Mouse (Mus musculus): ENCODE results near the gene Lmf1. TPM values are rescaled to one million over a fixed set of nuclear protein-coding genes. Genes with fewer than 3 reads are reported as not detected.
A peak's percentile ranks its signal among the peaks of the same experiment; 100 is the strongest.

The Lmf1 gene
- polyA plus RNA-seq, 1 experiment from 2014 or later, result 28.2 TPM

DNA sequence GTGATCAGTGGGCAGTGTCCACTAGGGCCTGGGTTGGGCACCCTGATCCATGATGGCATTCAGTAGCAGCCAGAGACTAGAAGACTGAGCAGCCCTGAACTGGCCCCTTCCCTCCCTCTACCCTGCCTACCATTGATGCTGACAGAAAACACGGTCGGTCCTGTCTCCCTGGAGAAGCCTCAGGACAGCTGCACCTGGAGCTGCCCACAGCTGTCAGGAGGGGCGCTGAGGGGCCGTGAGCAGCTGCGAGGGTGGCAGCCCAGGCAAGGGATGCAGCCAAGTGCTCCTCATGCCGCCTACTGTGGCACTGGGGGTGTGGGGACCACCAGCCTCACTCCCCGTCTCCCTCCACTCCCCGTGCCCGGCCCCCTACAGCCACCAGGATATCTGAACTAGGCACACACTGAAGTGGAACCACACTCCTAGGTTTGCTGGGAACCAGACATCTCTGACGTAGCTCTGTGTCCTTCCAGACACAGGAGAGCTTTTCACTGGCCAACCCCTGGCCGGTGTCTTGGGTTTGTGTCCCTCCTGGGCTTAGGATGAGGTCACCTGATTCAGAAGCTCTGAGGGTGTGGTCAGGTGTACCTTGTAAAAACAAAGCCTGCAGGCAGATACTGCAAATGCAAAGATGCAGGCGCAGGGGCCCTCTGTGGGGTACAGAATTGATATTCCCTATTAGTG is 77.4 kb downstream of the Lmf1 start:
- no peaks in the 10 kb centered on the region for H3K4me1 ChIP-seq (ENCODE audit: control insufficient read depth, insufficient read depth, low read depth, low read length)
- WGBS, result 61% methylated on average over 12 of the region's 12 CpGs
- H3K4me3 ChIP-seq (ENCODE audit: low read length), result no peak overlapping the region
- H3K27ac ChIP-seq (ENCODE audit: low read depth, low read length), result no peak overlapping the region
- no peak overlapping the region for H3K4me2 ChIP-seq (ENCODE audit: low read length)
- no peaks in the 10 kb centered on the region for H3K9me3 ChIP-seq (ENCODE audit: control insufficient read depth, low read length)
- no peak overlapping the region for H3K9ac ChIP-seq (ENCODE audit: low read depth, low read length)
- peak; percentile 34; the same call in 1 of the 2 replicates for ATAC-seq
- no peaks in the 10 kb centered on the region for H3K27me3 ChIP-seq (replicated peaks; ENCODE audit: control insufficient read depth, insufficient read depth, low read length)
- no peaks in the 10 kb centered on the region for H3K36me3 ChIP-seq (ENCODE audit: control insufficient read depth, insufficient read depth, low read length)

GRCm38 (mm10) chr17:25656826-25657189 is 77.9 kb downstream of the Lmf1 start:
- no peaks in the 10 kb centered on the region for H3K9me3 ChIP-seq (ENCODE audit: control insufficient read depth, low read length)
- H3K27me3 ChIP-seq (replicated peaks; ENCODE audit: control insufficient read depth, insufficient read depth, low read length), result no peaks in the 10 kb centered on the region
- no peaks in the 10 kb centered on the region for H3K4me1 ChIP-seq (ENCODE audit: control insufficient read depth, insufficient read depth, low read depth, low read length)
- no peak overlapping the region for H3K4me2 ChIP-seq (ENCODE audit: low read length)
- no peak overlapping the region for H3K9ac ChIP-seq (ENCODE audit: low read depth, low read length)
- 27% methylated on average over 3 of the region's 3 CpGs for WGBS
- no peak overlapping the region for H3K27ac ChIP-seq (ENCODE audit: low read depth, low read length)
- H3K36me3 ChIP-seq (ENCODE audit: control insufficient read depth, insufficient read depth, low read length), result no peaks in the 10 kb centered on the region
- H3K4me3 ChIP-seq (ENCODE audit: low read length), result no peak overlapping the region
- peak; percentile 40; the same call in 1 of the 2 replicates for ATAC-seq

DNA sequence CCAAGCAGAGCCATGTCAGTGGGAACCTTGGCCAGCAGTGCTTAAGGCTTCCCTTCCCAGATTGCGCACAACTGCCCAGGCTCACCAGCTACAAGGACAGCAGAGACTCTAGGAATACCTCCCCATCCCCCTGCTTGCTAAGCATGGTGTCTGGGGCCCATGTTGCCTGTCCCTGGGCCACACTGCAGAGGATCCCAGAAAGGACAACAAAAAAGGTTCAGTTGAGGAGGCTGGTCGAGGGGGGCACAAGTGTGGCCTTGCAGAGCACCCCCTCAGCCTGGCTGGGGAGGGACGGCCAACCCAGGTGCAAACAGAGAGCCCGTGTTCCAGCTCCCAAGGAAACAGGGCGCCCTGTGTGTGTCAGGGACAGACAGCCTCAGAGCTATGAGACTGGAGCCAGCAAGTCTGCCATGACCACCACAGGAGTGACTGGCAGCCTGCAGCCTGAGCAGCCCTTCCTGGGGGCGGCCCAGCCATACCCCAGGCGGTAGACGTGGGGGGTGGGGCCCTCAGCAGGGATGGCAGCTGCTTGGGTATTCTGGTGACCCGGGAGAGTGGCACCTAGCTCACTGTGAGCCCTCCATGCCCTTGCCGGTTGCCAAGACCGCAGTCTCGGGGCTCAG is 84.4 kb downstream of the Lmf1 start:
- WGBS, result 34% methylated on average over 12 of the region's 12 CpGs
- Histone ChIP-seq H3K4me1 (ENCODE audit: control insufficient read depth, insufficient read depth, low read depth, low read length) (peaks cover 5% of the 10 kb centered on the region), H3K27me3 (replicated peaks; ENCODE audit: control insufficient read depth, insufficient read depth, low read length) (no peaks in the 10 kb centered on the region), H3K36me3 (ENCODE audit: control insufficient read depth, insufficient read depth, low read length) (no peaks in the 10 kb centered on the region), H3K4me2 (ENCODE audit: low read length) (no peak overlapping the region), H3K27ac (ENCODE audit: low read depth, low read length) (no peak overlapping the region; the same call in 1 of the 2 replicates), H3K4me3 (ENCODE audit: low read length) (no peak overlapping the region), H3K9ac (ENCODE audit: low read depth, low read length) (no peak overlapping the region), H3K9me3 (ENCODE audit: control insufficient read depth, low read length) (no peaks in the 10 kb centered on the region)
- peak; percentile 84 for ATAC-seq

- H3K9me3 ChIP-seq (ENCODE audit: control insufficient read depth, low read length), result no peaks in the 10 kb centered on the region
- no peaks in the 10 kb centered on the region for H3K27me3 ChIP-seq (replicated peaks; ENCODE audit: control insufficient read depth, insufficient read depth, low read length)
- ATAC-seq, result no peak
- peaks cover 7% of the 10 kb centered on the region for H3K4me1 ChIP-seq (ENCODE audit: control insufficient read depth, insufficient read depth, low read depth, low read length)
- H3K36me3 ChIP-seq (ENCODE audit: control insufficient read depth, insufficient read depth, low read length), result no peaks in the 10 kb centered on the region
- no peak overlapping the region for H3K9ac ChIP-seq (ENCODE audit: low read depth, low read length)
- no peak overlapping the region for H3K27ac ChIP-seq (ENCODE audit: low read depth, low read length)
- no peak overlapping the region for H3K4me3 ChIP-seq (ENCODE audit: low read length)
- 84% methylated on average over 6 of the region's 6 CpGs for WGBS
- no peak overlapping the region for H3K4me2 ChIP-seq (ENCODE audit: low read length)
Observed at GRCm38 (mm10) chr17:25665485-25665884, 86.6 kb downstream of the Lmf1 start.

GRCm38 (mm10) chr17:25665891-25666290 is 87.0 kb downstream of the Lmf1 start:
- no peak for ATAC-seq
- no peak overlapping the region for H3K4me2 ChIP-seq (ENCODE audit: low read length)
- H3K9ac ChIP-seq (ENCODE audit: low read depth, low read length), result no peak overlapping the region

DNA sequence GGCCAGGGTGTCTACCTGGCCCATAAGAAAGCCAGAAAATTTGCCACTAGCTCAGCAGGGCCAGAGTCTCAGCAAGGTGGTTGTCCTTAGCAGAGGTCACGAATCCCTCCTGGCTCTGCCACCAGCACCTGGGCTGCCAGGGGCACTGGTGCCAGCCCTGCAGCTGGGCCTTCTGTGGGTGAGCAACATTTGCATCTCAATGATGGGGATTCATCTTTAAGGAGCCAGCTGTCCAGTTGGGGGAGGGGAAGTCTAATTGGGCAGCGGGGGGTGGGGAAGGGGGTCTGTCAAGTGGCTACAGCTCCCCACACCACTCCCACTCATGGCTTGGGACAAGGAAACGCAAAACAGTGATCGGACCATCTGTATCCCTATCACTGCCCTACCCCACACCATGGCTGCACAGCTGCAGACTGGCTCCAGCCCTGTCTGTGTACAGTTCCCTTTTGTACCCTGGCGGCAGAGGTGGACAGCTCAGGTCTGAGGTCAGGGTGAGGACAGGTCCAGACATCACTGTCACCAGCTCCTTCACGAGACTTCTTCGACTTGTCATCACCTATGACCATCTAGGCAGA is 89.7 kb downstream of the Lmf1 start:
- H3K4me3 ChIP-seq (ENCODE audit: low read length), result no peak overlapping the region

More at GRCm38 (mm10) chr17:25665891-25666290, 87.0 kb downstream of the Lmf1 start:
- H3K27ac ChIP-seq (ENCODE audit: low read depth, low read length), result no peak overlapping the region
- H3K4me1 ChIP-seq (ENCODE audit: control insufficient read depth, insufficient read depth, low read depth, low read length), result peaks cover 7% of the 10 kb centered on the region
- no peak overlapping the region for H3K4me3 ChIP-seq (ENCODE audit: low read length)
- no peaks in the 10 kb centered on the region for H3K27me3 ChIP-seq (replicated peaks; ENCODE audit: control insufficient read depth, insufficient read depth, low read length)
- WGBS, result 60% methylated on average over 8 of the region's 8 CpGs
- H3K9me3 ChIP-seq (ENCODE audit: control insufficient read depth, low read length), result no peaks in the 10 kb centered on the region
- no peaks in the 10 kb centered on the region for H3K36me3 ChIP-seq (ENCODE audit: control insufficient read depth, insufficient read depth, low read length)

DNA sequence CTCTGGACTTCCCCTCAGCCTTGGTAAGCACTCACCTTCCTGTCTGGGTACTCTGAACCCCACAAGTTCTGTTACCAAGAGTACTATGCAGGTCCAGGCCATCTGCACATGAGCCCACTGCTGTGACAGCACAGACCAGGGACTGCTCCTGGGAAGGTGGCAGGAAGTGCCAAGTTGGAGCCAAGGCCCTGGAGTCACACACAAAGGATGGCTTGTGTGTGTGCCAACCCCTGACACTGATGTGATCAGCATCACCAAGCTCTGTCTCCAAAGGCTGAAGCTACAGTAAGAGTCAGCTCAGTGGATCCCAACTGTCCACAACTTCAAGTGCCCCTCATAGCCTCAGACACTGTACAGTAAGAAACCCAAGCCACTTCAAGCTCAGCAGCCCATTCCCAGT is 94.1 kb downstream of the Lmf1 start:
- Histone ChIP-seq H3K9ac (ENCODE audit: low read depth, low read length) (no peak overlapping the region), H3K4me3 (ENCODE audit: low read length) (no peak overlapping the region), H3K36me3 (ENCODE audit: control insufficient read depth, insufficient read depth, low read length) (no peaks in the 10 kb centered on the region), H3K27ac (ENCODE audit: low read depth, low read length) (no peak overlapping the region), H3K27me3 (replicated peaks; ENCODE audit: control insufficient read depth, insufficient read depth, low read length) (no peaks in the 10 kb centered on the region), H3K9me3 (ENCODE audit: control insufficient read depth, low read length) (no peaks in the 10 kb centered on the region), H3K4me1 (ENCODE audit: control insufficient read depth, insufficient read depth, low read depth, low read length) (peaks cover 3% of the 10 kb centered on the region; the same call in 1 of the 2 replicates), H3K4me2 (ENCODE audit: low read length) (no peak overlapping the region)
- ATAC-seq, result peak; percentile 79

More for the DNA sequence above, 89.7 kb downstream of the Lmf1 start:
- H3K27me3 ChIP-seq (replicated peaks; ENCODE audit: control insufficient read depth, insufficient read depth, low read length), result no peaks in the 10 kb centered on the region
- H3K9ac ChIP-seq (ENCODE audit: low read depth, low read length), result no peak overlapping the region
- H3K27ac ChIP-seq (ENCODE audit: low read depth, low read length), result no peak overlapping the region
- 48% methylated on average over 7 of the region's 7 CpGs for WGBS
- peaks cover 5% of the 10 kb centered on the region for H3K4me1 ChIP-seq (ENCODE audit: control insufficient read depth, insufficient read depth, low read depth, low read length)
- no peaks in the 10 kb centered on the region for H3K9me3 ChIP-seq (ENCODE audit: control insufficient read depth, low read length)
- 0 out of 2 replicates have a peak, but pooled peaks have one; percentile 21 for ATAC-seq
- H3K36me3 ChIP-seq (ENCODE audit: control insufficient read depth, insufficient read depth, low read length), result no peaks in the 10 kb centered on the region
- no peak overlapping the region for H3K4me2 ChIP-seq (ENCODE audit: low read length)

DNA sequence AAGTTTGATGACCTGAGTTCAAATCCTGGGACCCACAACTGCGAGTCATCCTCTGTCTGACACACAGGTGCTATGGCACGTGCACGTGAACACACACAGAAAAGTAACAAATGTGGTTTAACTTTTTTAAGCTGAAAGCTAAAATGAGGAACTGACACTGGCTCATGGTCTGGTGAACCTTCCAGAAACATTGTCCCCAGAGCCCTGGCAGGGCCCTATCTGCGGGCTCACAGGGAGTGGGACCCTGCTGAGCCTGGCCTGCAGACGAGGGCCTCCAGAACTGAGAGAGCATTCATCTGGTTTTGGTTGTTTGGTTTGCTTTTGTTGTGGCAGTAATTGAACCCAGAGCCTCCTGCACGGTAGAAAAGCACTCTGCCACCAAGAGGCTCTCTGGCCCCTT is 99.1 kb downstream of the Lmf1 start:
- Histone ChIP-seq H3K27me3 (replicated peaks; ENCODE audit: control insufficient read depth, insufficient read depth, low read length) (no peaks in the 10 kb centered on the region), H3K9me3 (ENCODE audit: control insufficient read depth, low read length) (no peaks in the 10 kb centered on the region), H3K4me3 (ENCODE audit: low read length) (no peak overlapping the region), H3K4me2 (ENCODE audit: low read length) (no peak overlapping the region), H3K27ac (ENCODE audit: low read depth, low read length) (no peak overlapping the region), H3K9ac (ENCODE audit: low read depth, low read length) (no peak overlapping the region), H3K4me1 (ENCODE audit: control insufficient read depth, insufficient read depth, low read depth, low read length) (peaks cover 5% of the 10 kb centered on the region), H3K36me3 (ENCODE audit: control insufficient read depth, insufficient read depth, low read length) (no peaks in the 10 kb centered on the region)
- no peak for ATAC-seq
- WGBS, result 57% methylated on average over 6 of the region's 6 CpGs

DNA sequence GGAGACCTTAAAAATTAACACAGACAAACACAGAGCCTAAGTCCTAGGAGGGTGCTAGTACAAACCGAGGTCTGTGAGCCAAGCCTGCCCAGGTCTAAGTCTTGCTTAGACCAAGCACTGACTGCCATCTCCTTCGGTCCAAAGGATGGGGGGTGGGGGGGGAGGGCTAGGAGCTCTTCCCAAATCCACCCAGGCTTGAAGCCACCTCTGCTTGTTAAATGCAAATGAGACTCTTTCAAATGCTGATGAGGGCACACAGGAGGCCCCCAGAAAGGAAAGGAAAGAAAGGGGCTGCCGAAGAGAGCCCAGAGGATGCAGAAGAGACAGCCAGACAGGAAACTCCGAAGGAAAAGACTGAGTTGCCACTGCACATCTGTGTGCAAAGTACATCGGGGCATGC is 100.9 kb downstream of the Lmf1 start:
- peak overlapping the region; percentile 31; the same call in 1 of the 2 replicates for H3K27ac ChIP-seq (ENCODE audit: low read depth, low read length)

More for the DNA sequence above, 100.9 kb downstream of the Lmf1 start:
- 4% methylated on average over 5 of the region's 5 CpGs for WGBS
- H3K9ac ChIP-seq (ENCODE audit: low read depth, low read length), result no peak overlapping the region
- H3K36me3 ChIP-seq (ENCODE audit: control insufficient read depth, insufficient read depth, low read length), result no peaks in the 10 kb centered on the region
- H3K4me3 ChIP-seq (ENCODE audit: low read length), result no peak overlapping the region
- peaks cover 5% of the 10 kb centered on the region for H3K4me1 ChIP-seq (ENCODE audit: control insufficient read depth, insufficient read depth, low read depth, low read length)
- peak; percentile 67 for ATAC-seq
- no peaks in the 10 kb centered on the region for H3K9me3 ChIP-seq (ENCODE audit: control insufficient read depth, low read length)
- no peak overlapping the region for H3K4me2 ChIP-seq (ENCODE audit: low read length)
- H3K27me3 ChIP-seq (replicated peaks; ENCODE audit: control insufficient read depth, insufficient read depth, low read length), result no peaks in the 10 kb centered on the region

All from hindbrain, embryonic 16.5 days (tissue).